Mouse (Mus musculus): ENCODE data around the gene Srgap2. TPM values are rescaled to one million over a fixed set of nuclear protein-coding genes. Genes with fewer than 3 reads are reported as not detected.
A peak's percentile ranks its signal among the peaks of the same experiment; 100 is the strongest.

The Srgap2 gene
- polyA plus RNA-seq, 1 experiment from 2014 or later: 23.3 TPM

DNA sequence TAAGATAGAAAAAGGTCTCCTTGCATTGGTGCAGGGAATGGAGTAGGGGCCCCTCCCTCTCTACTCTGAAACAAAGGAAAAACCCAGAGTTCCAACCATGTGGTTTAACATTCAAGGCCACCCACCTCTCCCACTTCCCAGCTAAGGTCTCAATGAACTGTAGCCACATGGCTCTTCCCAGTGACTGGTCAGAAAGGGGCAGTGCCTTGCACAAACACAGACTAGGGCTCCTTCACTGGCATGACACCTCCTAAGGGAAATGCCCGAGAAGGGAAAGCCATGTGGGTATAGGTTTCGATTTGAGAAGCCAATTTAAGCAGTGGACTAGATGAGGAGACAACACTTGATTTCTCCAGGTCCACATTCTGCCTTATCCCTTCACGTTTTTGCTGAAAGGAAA is 3.4 kb downstream of the Srgap2 start:
- ATAC-seq (replicated peaks): no peak
- peak overlapping the region; percentile 84 for H3K4me2 ChIP-seq (replicated peaks)
- 38% methylated on average over 3 of the region's 3 CpGs for WGBS
- no peaks in the 10 kb centered on the region for H3K27me3 ChIP-seq
- H3K27ac ChIP-seq (replicated peaks): peak overlapping the region; percentile 26
- H3K36me3 ChIP-seq: no peaks in the 10 kb centered on the region
- H3K9me3 ChIP-seq: no peaks in the 10 kb centered on the region
- peak overlapping the region; percentile 88 for H3K4me3 ChIP-seq
- peaks cover 59% of the 10 kb centered on the region for H3K4me1 ChIP-seq
- peak overlapping the region; percentile 83 for H3K9ac ChIP-seq (replicated peaks)

DNA sequence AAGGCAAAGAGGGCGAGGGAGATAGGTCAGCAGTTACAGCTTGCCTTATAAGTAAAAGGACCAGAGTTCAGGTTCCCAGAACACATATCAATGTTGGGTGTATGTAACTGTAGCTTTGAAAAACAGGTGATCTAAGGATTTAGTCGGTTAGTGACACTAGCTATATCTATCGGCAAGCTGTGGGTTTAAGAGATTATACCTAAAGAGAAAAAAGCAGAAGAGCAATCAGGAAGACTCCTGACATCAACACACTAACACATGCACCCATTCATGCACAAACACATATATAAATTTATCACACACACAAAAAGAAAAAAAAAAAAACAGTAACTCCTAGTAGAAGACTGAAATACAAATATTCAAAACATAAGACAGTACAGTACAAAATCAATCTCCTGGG is 10.6 kb downstream of the Srgap2 start:
- 91% methylated on average over 3 of the region's 3 CpGs for WGBS
- Histone ChIP-seq H3K4me3 (no peak overlapping the region), H3K9ac (replicated peaks) (no peak overlapping the region), H3K27me3 (no peaks in the 10 kb centered on the region), H3K27ac (replicated peaks) (no peak overlapping the region), H3K9me3 (no peaks in the 10 kb centered on the region), H3K4me1 (peaks cover 47% of the 10 kb centered on the region), H3K36me3 (no peaks in the 10 kb centered on the region), H3K4me2 (replicated peaks) (no peak overlapping the region)
- ATAC-seq (replicated peaks): no peak

DNA sequence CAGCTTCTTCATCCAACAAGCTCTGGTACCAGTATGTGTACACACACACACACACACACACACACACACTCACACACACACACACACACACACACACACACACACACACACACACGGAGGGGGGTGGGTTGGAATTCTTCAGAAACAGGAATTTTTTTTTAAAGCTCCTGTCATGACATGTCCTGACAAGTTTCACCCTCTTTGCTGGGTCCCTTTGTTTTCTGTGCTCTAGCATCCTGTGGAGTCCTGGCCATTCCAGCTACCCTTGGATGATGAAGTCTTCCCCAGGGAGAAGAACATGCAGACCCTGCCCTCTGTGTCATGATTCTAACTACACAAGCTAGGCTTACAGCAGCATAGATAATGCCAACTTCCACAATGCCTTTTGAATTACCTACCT is 13.0 kb downstream of the Srgap2 start:
- Histone ChIP-seq H3K27ac (replicated peaks) (no peak overlapping the region), H3K4me2 (replicated peaks) (no peak overlapping the region), H3K4me1 (peaks cover 27% of the 10 kb centered on the region), H3K4me3 (no peak overlapping the region), H3K36me3 (no peaks in the 10 kb centered on the region), H3K9ac (replicated peaks) (no peak overlapping the region), H3K9me3 (no peaks in the 10 kb centered on the region), H3K27me3 (no peaks in the 10 kb centered on the region)
- 71% methylated on average over 1 of the region's 1 CpGs for WGBS
- no peak for ATAC-seq (replicated peaks)

DNA sequence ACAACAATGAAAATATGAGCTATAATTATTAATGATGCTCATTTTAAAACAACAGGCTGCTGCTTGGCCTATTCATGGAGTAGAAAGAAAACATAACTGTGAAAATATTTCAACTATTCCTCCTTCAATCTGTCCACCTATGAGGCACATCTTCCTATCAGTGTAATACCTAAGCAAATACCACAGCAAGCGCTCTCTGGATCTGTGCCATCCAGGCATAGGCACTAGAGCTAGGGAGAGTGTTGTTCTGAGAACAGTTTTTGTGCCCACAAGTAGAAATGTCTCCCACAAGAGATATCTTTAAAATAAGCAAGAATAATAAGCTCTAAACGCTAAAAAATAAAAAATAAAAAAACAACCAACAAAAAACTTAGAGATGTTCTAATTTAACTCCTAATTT is 14.0 kb downstream of the Srgap2 start:
- H3K4me2 ChIP-seq (replicated peaks): no peak overlapping the region
- no peak overlapping the region for H3K4me3 ChIP-seq
- H3K27ac ChIP-seq (replicated peaks): no peak overlapping the region
- WGBS: 91% methylated on average over 2 of the region's 2 CpGs
- no peak overlapping the region for H3K9ac ChIP-seq (replicated peaks)
- peaks cover 27% of the 10 kb centered on the region for H3K4me1 ChIP-seq
- no peaks in the 10 kb centered on the region for H3K27me3 ChIP-seq
- no peak for ATAC-seq (replicated peaks)
- no peaks in the 10 kb centered on the region for H3K9me3 ChIP-seq
- no peaks in the 10 kb centered on the region for H3K36me3 ChIP-seq

DNA sequence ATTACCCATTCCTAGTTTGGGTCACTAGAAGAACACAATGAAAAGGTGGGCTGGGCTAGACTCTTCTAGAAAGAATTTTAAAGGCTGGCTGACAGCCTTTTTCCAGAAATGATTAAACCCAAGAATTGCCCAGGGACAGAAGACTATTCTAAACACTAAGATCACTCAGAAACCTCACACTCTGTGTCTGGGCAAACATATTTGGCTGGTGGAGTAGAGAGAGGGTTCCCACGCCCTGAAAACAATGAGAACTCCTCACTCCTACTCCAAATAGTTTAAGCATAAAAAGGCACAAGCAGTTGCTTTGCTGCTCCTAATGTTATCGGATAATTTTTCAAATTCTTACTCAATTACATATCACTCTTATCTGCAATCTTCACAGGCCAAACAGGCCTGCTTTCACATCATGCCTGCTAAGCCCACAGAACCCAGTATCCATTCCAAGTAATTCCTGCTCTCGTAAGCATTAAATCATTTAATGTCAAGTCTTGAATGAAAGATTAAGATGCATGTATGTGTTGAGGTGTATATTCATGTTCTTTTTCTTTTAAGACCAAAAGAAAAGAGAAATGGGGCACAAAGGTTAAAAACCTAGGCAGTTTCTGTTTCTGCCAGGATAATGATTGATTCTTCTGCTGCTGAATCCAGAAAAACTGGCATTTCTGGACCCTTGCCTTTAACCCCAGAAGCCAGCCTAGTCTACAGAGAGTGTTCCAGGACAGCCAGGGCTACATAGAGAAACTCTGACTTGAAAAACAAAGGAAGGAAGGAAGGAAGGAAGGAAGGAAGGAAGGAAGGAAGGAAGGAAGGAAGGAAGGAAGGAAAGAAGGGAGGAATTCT is 15.3 kb downstream of the Srgap2 start:
- Histone ChIP-seq H3K9ac (replicated peaks) (no peak overlapping the region), H3K9me3 (no peaks in the 10 kb centered on the region), H3K27ac (replicated peaks) (no peak overlapping the region), H3K4me2 (replicated peaks) (no peak overlapping the region), H3K4me1 (peaks cover 27% of the 10 kb centered on the region), H3K27me3 (no peaks in the 10 kb centered on the region), H3K36me3 (no peaks in the 10 kb centered on the region), H3K4me3 (no peak overlapping the region)
- WGBS: 69% methylated on average over 3 of the region's 3 CpGs
- no peak for ATAC-seq (replicated peaks)

DNA sequence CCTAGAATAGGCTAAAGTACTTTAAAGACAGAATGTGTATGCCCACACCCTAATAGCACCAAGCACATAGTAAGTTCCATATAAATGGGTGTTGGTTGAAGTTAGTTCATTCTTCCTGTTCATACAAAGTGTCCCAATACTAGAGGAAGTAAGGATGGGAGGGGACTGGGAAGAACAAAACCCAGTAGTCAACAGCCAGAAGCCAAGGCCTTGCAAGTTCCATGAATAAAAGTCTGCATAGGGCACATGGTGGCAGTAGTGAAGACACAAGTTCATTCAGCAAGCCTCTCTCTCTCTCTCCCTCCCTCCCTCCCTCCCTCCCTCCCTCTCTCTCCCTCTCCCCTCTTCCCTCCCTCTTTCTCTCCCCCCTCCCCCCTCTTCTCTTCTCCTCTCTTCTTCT is 16.0 kb downstream of the Srgap2 start:
- H3K4me2 ChIP-seq (replicated peaks): no peak overlapping the region
- H3K9me3 ChIP-seq: no peaks in the 10 kb centered on the region
- H3K4me3 ChIP-seq: no peak overlapping the region
- no peak overlapping the region for H3K27ac ChIP-seq (replicated peaks)
- peaks cover 24% of the 10 kb centered on the region for H3K4me1 ChIP-seq
- ATAC-seq (replicated peaks): no peak
- H3K27me3 ChIP-seq: no peaks in the 10 kb centered on the region
- no peak overlapping the region for H3K9ac ChIP-seq (replicated peaks)
- H3K36me3 ChIP-seq: no peaks in the 10 kb centered on the region

DNA sequence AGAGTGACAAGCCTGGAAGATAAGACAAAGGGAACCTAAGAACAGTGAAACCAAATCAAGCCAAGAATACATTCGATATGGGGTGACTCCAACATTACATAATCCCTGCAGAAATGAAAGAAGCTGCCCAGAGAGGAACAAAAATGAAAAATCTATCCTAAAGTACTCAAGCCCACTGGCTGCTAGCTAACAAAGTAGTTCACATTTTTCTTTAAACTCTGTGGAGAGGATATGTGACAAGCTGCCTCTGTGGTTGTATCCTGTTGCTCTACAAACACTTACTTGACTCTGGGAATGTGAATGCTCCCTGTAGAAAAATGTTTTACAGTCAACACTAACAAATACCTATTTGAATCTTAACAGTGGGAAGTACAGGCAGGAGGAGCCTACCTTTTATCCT is 25.5 kb downstream of the Srgap2 start:
- Histone ChIP-seq H3K4me2 (replicated peaks) (no peak overlapping the region), H3K9ac (replicated peaks) (no peak overlapping the region), H3K36me3 (no peaks in the 10 kb centered on the region), H3K27me3 (no peaks in the 10 kb centered on the region), H3K27ac (replicated peaks) (no peak overlapping the region), H3K4me3 (no peak overlapping the region), H3K9me3 (no peaks in the 10 kb centered on the region), H3K4me1 (no peaks in the 10 kb centered on the region)
- 89% methylated on average over 1 of the region's 1 CpGs for WGBS
- ATAC-seq (replicated peaks): no peak

DNA sequence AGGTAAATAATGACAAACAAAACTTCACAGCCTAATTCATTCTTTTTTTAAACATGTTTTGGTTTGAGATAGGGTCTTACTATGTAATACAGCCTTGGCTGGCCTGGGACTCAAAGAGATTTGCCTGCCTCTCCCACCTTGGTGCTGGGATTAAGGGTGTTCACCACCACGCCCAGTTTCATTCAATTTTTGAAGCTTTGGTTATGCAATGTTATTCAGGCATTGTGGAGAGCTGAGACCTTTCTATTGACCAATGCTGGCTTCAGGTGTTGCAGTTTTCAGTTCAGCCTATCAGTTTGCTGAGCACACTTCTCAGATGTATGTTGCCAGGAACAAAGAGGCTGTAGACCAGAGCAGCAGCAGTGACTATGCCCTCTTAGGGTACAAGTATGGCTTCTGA is 28.9 kb downstream of the Srgap2 start:
- Histone ChIP-seq H3K4me2 (replicated peaks) (no peak overlapping the region), H3K36me3 (no peaks in the 10 kb centered on the region), H3K4me1 (peaks cover 8% of the 10 kb centered on the region), H3K9me3 (no peaks in the 10 kb centered on the region), H3K27me3 (no peaks in the 10 kb centered on the region), H3K27ac (replicated peaks) (no peak overlapping the region), H3K9ac (replicated peaks) (no peak overlapping the region), H3K4me3 (no peak overlapping the region)
- 89% methylated on average over 1 of the region's 1 CpGs for WGBS
- no peak for ATAC-seq (replicated peaks)

DNA sequence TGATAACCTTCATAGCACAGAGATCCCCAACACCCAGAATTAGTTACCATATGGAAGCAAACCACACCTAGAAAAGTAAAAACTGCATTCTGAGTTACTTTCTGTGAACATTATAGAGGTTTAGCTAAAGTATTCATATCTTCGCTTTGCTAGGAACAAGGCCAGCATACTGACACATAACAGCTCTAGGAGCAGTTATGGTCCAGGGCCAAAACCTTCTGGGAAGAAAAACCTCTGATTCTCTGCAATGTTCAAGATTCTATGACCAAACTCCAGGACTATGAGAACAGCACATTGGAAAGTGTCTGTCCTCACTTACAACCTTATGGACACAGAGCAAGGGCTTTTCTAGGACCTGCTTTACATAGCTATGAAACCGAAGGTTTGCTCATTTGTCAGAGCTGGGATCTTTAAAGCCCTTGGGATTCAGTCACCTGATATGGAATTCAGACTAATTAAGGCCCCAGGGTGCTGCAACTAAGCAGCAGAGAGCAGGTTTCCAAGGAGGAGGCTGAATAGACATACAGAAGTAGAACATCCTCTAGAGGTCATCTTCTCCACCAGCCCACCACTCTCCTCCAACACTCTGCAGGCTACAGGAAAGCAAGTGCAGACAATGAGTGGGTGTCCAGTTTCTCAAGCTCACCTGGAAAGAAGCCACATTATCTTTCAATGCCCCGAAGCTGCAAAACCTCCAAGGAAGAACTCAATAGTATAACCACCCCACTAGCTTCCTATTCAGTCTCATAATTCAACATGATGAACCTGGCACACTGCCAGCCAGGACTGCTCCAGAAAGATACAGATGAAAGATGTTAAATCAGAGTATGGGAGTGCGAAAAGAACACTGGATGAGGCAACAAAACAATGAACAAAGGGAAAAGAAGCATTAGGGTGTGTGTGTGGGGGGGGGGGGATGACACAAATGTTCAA is 32.9 kb downstream of the Srgap2 start:
- Histone ChIP-seq H3K4me2 (replicated peaks) (no peak overlapping the region), H3K9me3 (no peaks in the 10 kb centered on the region), H3K4me1 (peaks cover 30% of the 10 kb centered on the region), H3K27ac (replicated peaks) (no peak overlapping the region), H3K4me3 (no peak overlapping the region), H3K36me3 (no peaks in the 10 kb centered on the region), H3K27me3 (no peaks in the 10 kb centered on the region), H3K9ac (replicated peaks) (no peak overlapping the region)
- 73% methylated on average over 4 of the region's 4 CpGs for WGBS
- ATAC-seq (replicated peaks): no peak

DNA sequence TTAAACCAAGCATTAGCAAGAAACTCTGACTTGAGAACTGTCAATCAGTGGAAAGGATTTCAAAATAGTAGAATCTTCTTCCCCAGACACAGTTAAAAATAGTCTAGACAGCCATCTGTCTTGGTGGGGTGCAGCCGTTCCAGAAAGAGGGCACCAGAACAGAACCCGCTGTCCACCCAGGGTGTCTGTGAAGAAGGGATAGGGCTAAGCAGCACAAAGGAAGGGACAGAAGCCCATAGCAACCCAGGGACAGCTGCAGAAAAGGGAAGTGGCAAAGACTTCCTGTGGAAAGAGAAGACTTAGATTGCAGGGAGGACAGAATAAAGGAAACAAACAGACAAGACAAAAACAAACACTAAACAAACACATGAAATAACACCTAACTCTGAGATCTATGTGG is 34.8 kb downstream of the Srgap2 start:
- no peak overlapping the region for H3K4me2 ChIP-seq (replicated peaks)
- no peaks in the 10 kb centered on the region for H3K9me3 ChIP-seq
- H3K4me1 ChIP-seq: peaks cover 31% of the 10 kb centered on the region
- H3K36me3 ChIP-seq: no peaks in the 10 kb centered on the region
- no peak overlapping the region for H3K4me3 ChIP-seq
- no peak for ATAC-seq (replicated peaks)
- H3K9ac ChIP-seq (replicated peaks): no peak overlapping the region
- WGBS: 52% methylated on average over 2 of the region's 2 CpGs
- H3K27ac ChIP-seq (replicated peaks): peak overlapping the region; percentile 72
- H3K27me3 ChIP-seq: no peaks in the 10 kb centered on the region

DNA sequence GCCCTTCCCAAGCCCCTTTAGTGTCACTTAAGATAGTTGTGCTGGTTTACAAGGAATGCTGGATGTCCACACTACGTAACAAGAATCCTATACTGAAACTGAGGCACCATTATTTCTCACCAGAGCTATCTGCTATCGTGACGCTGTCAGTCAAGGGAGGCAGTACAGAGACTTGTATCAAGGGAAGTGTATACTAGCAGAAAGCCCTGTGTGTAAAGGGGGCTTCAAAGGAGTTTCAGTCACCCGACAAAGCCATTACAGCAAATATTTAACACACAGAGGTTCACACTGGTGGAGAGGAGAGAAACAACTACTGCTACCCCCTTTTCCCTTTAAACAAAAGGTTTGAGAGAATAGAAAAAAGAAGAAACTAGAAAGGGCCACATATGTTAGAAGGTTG is 35.6 kb downstream of the Srgap2 start:
- no peaks in the 10 kb centered on the region for H3K27me3 ChIP-seq
- 45% methylated on average over 4 of the region's 4 CpGs for WGBS
- H3K4me2 ChIP-seq (replicated peaks): no peak overlapping the region
- H3K9me3 ChIP-seq: no peaks in the 10 kb centered on the region
- H3K4me3 ChIP-seq: no peak overlapping the region
- no peak overlapping the region for H3K9ac ChIP-seq (replicated peaks)
- no peak for ATAC-seq (replicated peaks)
- peaks cover 31% of the 10 kb centered on the region for H3K4me1 ChIP-seq
- H3K27ac ChIP-seq (replicated peaks): peak overlapping the region; percentile 72
- no peaks in the 10 kb centered on the region for H3K36me3 ChIP-seq

DNA sequence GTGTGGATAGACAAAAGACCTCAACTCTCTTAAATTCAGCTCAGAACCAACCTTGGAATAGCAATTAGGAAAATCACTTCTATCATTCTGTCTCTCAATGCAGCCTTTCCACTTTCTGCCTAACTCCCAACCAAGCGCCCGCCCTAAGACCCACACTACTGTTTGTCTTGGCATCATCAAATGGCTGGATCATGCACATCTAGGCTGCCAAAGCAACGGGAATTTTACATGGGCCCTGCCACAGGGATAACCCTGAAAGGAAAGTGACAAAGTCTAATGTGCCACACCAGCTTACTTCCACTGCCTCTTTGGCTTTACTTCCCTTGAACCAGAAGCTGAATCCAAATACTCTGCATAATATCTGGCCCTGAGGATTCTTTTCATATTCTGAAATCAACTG is 37.8 kb downstream of the Srgap2 start:
- H3K27ac ChIP-seq (replicated peaks): no peak overlapping the region

More for the DNA sequence above, 37.8 kb downstream of the Srgap2 start:
- H3K9ac ChIP-seq (replicated peaks): no peak overlapping the region
- H3K27me3 ChIP-seq: no peaks in the 10 kb centered on the region
- H3K4me2 ChIP-seq (replicated peaks): no peak overlapping the region
- no peaks in the 10 kb centered on the region for H3K36me3 ChIP-seq
- 79% methylated on average over 3 of the region's 3 CpGs for WGBS
- ATAC-seq (replicated peaks): no peak
- peaks cover 29% of the 10 kb centered on the region for H3K4me1 ChIP-seq
- no peaks in the 10 kb centered on the region for H3K9me3 ChIP-seq
- no peak overlapping the region for H3K4me3 ChIP-seq
